Mouse (Mus musculus) heart, adult 2 months (tissue): ENCODE measurements around the gene Sypl.

Source experiments
- CTCF ChIP-seq: fragments of 200-600 bp; IDR thresholded peaks from 2 replicates; pipeline ENCODE4 v1.8.1; 2022; ENCODE audit warnings: antibody characterized with exemption, mild to moderate bottlenecking, moderate library complexity
- EP300 ChIP-seq: fragments of 200-500 bp; IDR thresholded peaks from 2 replicates; pipeline ENCODE4 v1.6.1; 2011; ENCODE audit warnings: low read depth, low read length, control low read depth; ENCODE audit not compliant: insufficient read depth
- POLR2A ChIP-seq: fragments of 200-500 bp; IDR thresholded peaks from 2 replicates; pipeline ENCODE4 v1.6.1; 2011; ENCODE audit warnings: mild to moderate bottlenecking, low read depth, low read length, control low read depth; ENCODE audit not compliant: insufficient read depth

DNA sequence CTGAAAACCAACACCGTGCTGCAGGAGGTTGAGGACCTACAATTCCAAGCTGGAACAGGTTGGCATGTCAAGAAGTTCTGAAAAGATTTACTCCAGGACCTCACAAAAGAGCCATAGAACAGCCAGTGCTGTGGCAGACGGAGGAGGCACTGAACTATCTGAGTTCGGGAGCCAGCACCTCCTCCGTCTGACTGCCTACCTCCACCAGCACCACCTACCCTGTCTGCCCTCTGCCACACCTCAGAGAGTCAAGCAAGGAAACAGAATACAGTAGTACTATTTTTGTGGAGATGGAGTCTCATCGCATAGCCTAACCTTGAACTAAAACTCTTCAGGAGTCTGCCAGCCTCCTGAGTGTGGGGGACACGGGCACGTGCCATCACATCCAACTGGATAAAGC, 23.1 kb upstream of the Sypl start:
- TF ChIP-seq CTCF (no peak), POLR2A (no peak), EP300 (no peak)
